Mouse (Mus musculus) layer of hippocampus, postnatal 36 days (tissue): ENCODE data around the gene Nexn. TPM values are rescaled to one million over a fixed set of nuclear protein-coding genes. Genes with fewer than 3 reads are reported as not detected.
"Not testable (repeated sequence)": the region's sequence is repeated elsewhere in the genome, so short reads cannot be mapped to it uniquely, and the experiment has no call there.

Experiments
- DNase-seq, 2 experiments: peaks; one replicate each; pipeline ENCODE4 v3.0.0; 2022
- total RNA-seq, 2 experiments: library from RNA; stranded (reverse); gene quantifications; 2 replicates each; pipeline ENCODE4 v1.2.3; 2021

The Nexn gene
- total RNA-seq, 2 experiments from 2014 or later, result 0.91 to 1.4 TPM

GRCm38 (mm10) chr3:152231333-152232100 lies 34.6 kb downstream of the Nexn start:
- DNase-seq, result no peak

- no peak for DNase-seq
Observed at GRCm38 (mm10) chr3:152229271-152229670, 36.9 kb downstream of the Nexn start.

- no peak for DNase-seq
Observed at GRCm38 (mm10) chr3:152228843-152229242, 37.3 kb downstream of the Nexn start.

GRCm38 (mm10) chr3:152225906-152226305 lies 40.2 kb downstream of the Nexn start:
- DNase-seq, result no peak

GRCm38 (mm10) chr3:152224918-152225317 lies 41.2 kb downstream of the Nexn start:
- DNase-seq, result no peak

GRCm38 (mm10) chr3:152213416-152213815 lies 52.7 kb downstream of the Nexn start:
- no peak for DNase-seq

- no peak for DNase-seq
Observed at GRCm38 (mm10) chr3:152211731-152212279, 54.3 kb downstream of the Nexn start.

- DNase-seq, result peak; percentile 65 to 75
Observed at GRCm38 (mm10) chr3:152210728-152211391, 55.3 kb downstream of the Nexn start.

GRCm38 (mm10) chr3:152209967-152210634 lies 56.0 kb downstream of the Nexn start, which contains the start of the genes Dnajb4 and Fubp1:
Gene Dnajb4, minus strand, starts transcription at chr3:152210302.
Gene Fubp1, plus strand, starts transcription at chr3:152210422.
- peak; percentile 100 for DNase-seq

- no peak for DNase-seq
Observed at GRCm38 (mm10) chr3:152209177-152209966, 56.8 kb downstream of the Nexn start.

- DNase-seq, result no peak
Observed at GRCm38 (mm10) chr3:152208096-152208885, 57.9 kb downstream of the Nexn start.

GRCm38 (mm10) chr3:152207156-152207555 lies 59.0 kb downstream of the Nexn start:
- no peak for DNase-seq

- DNase-seq, result no peak
Observed at GRCm38 (mm10) chr3:152204577-152204976, 61.6 kb downstream of the Nexn start.

- no peak for DNase-seq
Observed at GRCm38 (mm10) chr3:152203996-152204395, 62.2 kb downstream of the Nexn start.

- DNase-seq, result no peak
Observed at GRCm38 (mm10) chr3:152203411-152203810, 62.7 kb downstream of the Nexn start.

GRCm38 (mm10) chr3:152202942-152203341 lies 63.2 kb downstream of the Nexn start:
- no peak for DNase-seq

- no peak for DNase-seq
Observed at GRCm38 (mm10) chr3:152201651-152202050, 64.5 kb downstream of the Nexn start.

GRCm38 (mm10) chr3:152201181-152201580 lies 65.0 kb downstream of the Nexn start:
- DNase-seq, result no peak

- no peak for DNase-seq
Observed at GRCm38 (mm10) chr3:152199125-152199524, 67.0 kb downstream of the Nexn start.

- DNase-seq, result not testable (repeated sequence)
Observed at GRCm38 (mm10) chr3:152197246-152197645, 68.9 kb downstream of the Nexn start.

GRCm38 (mm10) chr3:152193635-152194097 lies 72.5 kb downstream of the Nexn start:
- peak; percentile 85 to 86 for DNase-seq
